Mouse (Mus musculus) heart, embryonic 10.5 days (tissue): Measurements from ENCODE around the gene Cel. TPM values are rescaled to one million over a fixed set of nuclear protein-coding genes. Genes with fewer than 3 reads are reported as not detected.

Source experiments
- DNase-seq: peaks from one replicate; pipeline ENCODE4 v3.0.0-alpha.2; 2017; ENCODE audit warnings: low spot score
- H3K27ac ChIP-seq: fragments of 300-500 bp; sonication (generic); 2 replicates; pipeline ENCODE4 v1.5.1; 2016; ENCODE audit warnings: mild to moderate bottlenecking
- H3K27me3 ChIP-seq: fragments of 300-500 bp; sonication (generic); 2 replicates; pipeline ENCODE4 v1.6.1; 2016; ENCODE audit warnings: mild to moderate bottlenecking; ENCODE audit not compliant: poor library complexity, insufficient read depth, severe bottlenecking
- H3K36me3 ChIP-seq: fragments of 300-500 bp; sonication (generic); 2 replicates; pipeline ENCODE4 v1.6.1; 2016; ENCODE audit warnings: mild to moderate bottlenecking, moderate library complexity
- H3K4me1 ChIP-seq: fragments of 300-500 bp; sonication (generic); 2 replicates; pipeline ENCODE4 v1.6.1; 2016; ENCODE audit warnings: mild to moderate bottlenecking
- H3K4me3 ChIP-seq: fragments of 300-500 bp; sonication (generic); 2 replicates; pipeline ENCODE4 v1.5.1; 2016; ENCODE audit warnings: mild to moderate bottlenecking, moderate library complexity
- H3K9me3 ChIP-seq: fragments of 300-500 bp; sonication (generic); 2 replicates; pipeline ENCODE4 v1.6.1; 2016; ENCODE audit warnings: mild to moderate bottlenecking, moderate library complexity
- WGBS: fragments of 180-500 bp; shearing (Covaris S2); methylation state at CpG from one replicate; pipeline ENCODE4 v1.1.7; 2016; 5-methylcytosine and 5-hydroxymethylcytosine counted together
- polyA plus RNA-seq: library from polyadenylated mRNA; unstranded; fragments of >200 nt; fragmentation: Nextera tagmentation; extraction: Ambion mirVana; gene quantifications from 2 replicates; pipeline ENCODE4 v1.2.1, GENCODE M21; 2016

The Cel gene
- polyA plus RNA-seq, result not detected in 2 replicates

DNA sequence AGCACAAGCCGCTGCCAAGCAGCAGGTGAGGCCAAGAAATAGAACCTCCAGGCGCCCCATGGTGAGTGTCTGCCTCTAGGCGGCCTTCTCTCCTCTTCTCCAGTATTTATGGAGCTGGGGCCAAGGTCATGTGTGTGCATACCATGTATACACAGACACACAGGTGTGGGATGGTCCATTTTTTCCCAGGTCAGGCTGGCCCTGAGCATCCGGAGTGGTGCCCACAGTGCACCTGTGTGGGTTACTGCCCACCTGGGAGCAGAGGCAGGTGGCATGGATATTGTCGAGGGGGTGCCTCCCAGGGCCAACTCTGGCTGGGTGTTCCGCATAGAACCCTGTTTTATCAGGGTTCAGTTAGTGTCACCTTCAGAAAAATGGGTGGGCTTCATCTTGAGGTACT is at the start of gene Cel:
Gene Cel (minus strand): TSS at position 101 of the 400 bp plus-strand sequence.
- Histone ChIP-seq H3K4me1 (no peaks in the 10 kb centered on the region), H3K36me3 (peaks cover 34% of the 10 kb centered on the region), H3K27me3 (peaks cover 8% of the 10 kb centered on the region; the same call in 1 of the 2 replicates), H3K4me3 (no peak within 1 kb of the TSS), H3K9me3 (no peaks in the 10 kb centered on the region), H3K27ac (no peak within 1 kb of the TSS)
- 62% methylated on average over 6 of the region's 6 CpGs for WGBS
- DNase-seq, result no peak

DNA sequence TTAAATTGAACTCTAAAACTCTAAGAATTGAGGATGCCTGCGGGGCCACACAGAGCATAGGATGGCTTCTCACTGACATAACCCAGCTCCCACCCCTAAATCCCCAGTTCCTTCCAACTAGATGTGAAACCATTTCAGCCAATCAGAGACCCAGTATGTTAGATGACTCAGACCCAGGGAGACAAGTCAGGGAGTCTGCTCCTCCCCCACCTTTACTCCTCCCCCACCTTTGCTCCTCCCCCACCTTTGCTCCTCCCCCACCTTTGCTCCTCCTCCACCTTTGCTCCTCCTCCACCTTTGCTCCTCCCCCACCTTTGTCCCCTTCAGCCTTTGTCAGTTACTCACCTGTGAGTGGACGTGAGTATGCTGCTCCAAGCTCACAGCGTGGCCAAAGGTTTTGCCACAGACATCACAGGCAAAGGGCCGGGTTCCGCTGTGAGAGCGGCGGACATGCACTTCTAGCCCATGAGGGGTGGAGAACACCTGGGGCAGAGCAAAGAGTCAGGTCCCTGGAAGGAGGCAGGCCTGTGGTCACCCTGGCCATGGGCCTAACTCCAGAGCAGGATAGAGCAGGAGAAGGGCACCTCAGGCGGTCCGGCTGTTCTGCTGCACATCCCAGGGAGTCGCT is 49.3 kb upstream of the Cel start:
- Histone ChIP-seq H3K4me1 (peaks cover 35% of the 10 kb centered on the region), H3K9me3 (no peaks in the 10 kb centered on the region), H3K27ac (no peak overlapping the region), H3K27me3 (peaks cover 13% of the 10 kb centered on the region; the same call in 1 of the 2 replicates), H3K4me3 (no peak overlapping the region), H3K36me3 (no peaks in the 10 kb centered on the region)
- 64% methylated on average over 10 of the region's 10 CpGs for WGBS
- DNase-seq, result no peak

DNA sequence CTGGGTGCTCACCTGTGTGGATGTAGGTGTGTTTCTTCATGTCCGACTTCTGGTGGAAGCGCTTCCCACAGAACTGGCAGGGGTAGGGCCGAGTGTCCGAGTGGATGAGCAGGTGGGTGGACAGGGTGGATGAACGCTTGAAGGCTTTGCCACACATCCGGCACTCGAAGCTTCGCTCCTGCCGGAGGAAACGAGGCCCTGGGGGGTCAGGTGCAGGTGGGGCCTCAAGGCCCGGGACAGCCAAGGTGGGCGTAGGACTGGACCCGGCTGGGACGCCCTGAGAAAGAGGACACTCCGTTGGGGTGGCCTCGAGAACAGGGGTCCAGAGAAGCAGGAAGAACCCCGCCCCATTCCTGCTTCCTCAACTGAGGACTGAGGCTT is 48.2 kb upstream of the Cel start:
- 84% methylated on average over 17 of the region's 17 CpGs for WGBS
- peaks cover 13% of the 10 kb centered on the region; the same call in 1 of the 2 replicates for H3K27me3 ChIP-seq
- no peak for DNase-seq
- H3K4me1 ChIP-seq, result peaks cover 29% of the 10 kb centered on the region
- H3K27ac ChIP-seq, result no peak overlapping the region; the same call in 1 of the 2 replicates
- no peak overlapping the region for H3K4me3 ChIP-seq
- no peaks in the 10 kb centered on the region for H3K9me3 ChIP-seq
- no peaks in the 10 kb centered on the region for H3K36me3 ChIP-seq

- peaks cover 13% of the 10 kb centered on the region; the same call in 1 of the 2 replicates for H3K27me3 ChIP-seq
- no peak for DNase-seq
- H3K27ac ChIP-seq, result no peak overlapping the region; the same call in 1 of the 2 replicates
- no peaks in the 10 kb centered on the region for H3K36me3 ChIP-seq
- no peak overlapping the region for H3K4me3 ChIP-seq
- WGBS, result 84% methylated on average over 12 of the region's 12 CpGs
- H3K9me3 ChIP-seq, result no peaks in the 10 kb centered on the region
- H3K4me1 ChIP-seq, result peaks cover 28% of the 10 kb centered on the region
Observed at GRCm38 (mm10) chr2:28610716-28611406, 47.7 kb upstream of the Cel start.

DNA sequence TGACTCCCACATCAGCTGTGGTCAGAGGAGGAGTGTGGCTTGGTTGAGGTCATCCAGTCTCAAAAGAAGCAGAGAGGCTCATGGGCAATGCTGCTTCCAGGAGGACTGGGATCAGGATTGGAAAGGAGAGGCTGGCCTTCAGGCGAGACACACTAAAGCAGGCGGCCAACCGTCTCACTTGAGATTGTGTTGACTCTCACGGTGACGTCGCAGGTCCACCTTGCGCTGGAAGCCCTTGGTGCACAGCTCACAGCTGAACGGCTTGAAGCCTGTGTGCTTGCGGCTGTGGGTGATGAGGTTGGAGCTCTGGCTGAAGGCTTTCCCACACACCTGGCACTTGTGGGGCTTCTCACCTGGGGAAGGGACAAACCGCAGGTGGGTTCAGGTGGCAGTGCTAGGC is 46.6 kb upstream of the Cel start:
- Histone ChIP-seq H3K9me3 (no peaks in the 10 kb centered on the region), H3K27ac (0 out of 2 replicates have a peak overlapping the region, but pooled peaks have one; percentile 16), H3K4me1 (peaks cover 28% of the 10 kb centered on the region), H3K4me3 (no peak overlapping the region), H3K36me3 (no peaks in the 10 kb centered on the region), H3K27me3 (0 out of 2 replicates have a peak, but pooled peaks cover 6% of the 10 kb centered on the region)
- DNase-seq, result no peak
- 81% methylated on average over 10 of the region's 10 CpGs for WGBS

DNA sequence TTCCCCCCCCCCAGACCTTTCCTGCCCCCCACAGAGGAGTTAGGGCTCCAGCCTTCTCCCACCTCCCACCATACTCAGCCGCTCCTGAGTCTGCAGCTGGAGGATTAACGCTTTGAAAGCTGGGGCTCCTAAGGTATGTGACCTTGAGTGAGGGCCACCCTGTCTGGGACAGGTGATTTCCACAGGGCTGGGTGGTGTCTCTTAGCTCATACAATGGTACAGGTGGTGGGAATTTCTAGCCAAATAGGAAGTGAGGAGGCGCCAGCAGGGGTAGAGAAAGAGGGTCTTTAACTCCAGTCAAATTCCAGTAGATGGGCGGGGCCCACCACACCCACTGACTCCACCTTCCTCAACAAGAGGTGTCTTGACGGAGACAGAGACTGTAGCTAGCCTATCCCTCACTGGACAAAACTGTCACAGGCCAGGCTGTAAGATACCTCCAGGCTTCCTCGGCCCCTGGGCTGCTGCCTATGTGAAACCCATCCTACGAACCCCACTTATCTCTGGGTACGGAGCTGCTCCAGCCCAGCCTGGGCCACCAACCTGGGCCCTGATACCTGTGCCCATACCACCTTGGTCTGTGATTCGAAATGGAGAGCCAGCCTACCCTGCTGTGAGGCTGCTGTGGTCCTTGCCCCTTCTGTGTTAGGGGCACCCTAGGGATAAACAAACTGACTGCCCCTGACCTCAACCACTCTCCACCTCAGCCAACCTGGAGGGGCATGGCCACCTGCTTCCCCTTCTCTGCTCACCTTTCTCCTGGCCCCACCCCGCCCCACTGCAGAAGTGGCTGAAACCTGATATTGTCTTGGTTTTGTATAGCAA is 44.4 kb upstream of the Cel start:
- Histone ChIP-seq H3K4me1 (peaks cover 30% of the 10 kb centered on the region), H3K27ac (no peak overlapping the region), H3K27me3 (0 out of 2 replicates have a peak, but pooled peaks cover 2% of the 10 kb centered on the region), H3K9me3 (no peaks in the 10 kb centered on the region), H3K4me3 (no peak overlapping the region), H3K36me3 (no peaks in the 10 kb centered on the region)
- no peak for DNase-seq
- 43% methylated on average over 10 of the region's 10 CpGs for WGBS

- Histone ChIP-seq H3K36me3 (no peaks in the 10 kb centered on the region), H3K4me1 (peaks cover 38% of the 10 kb centered on the region), H3K27ac (peak overlapping the region; percentile 3; the same call in 1 of the 2 replicates), H3K9me3 (no peaks in the 10 kb centered on the region), H3K27me3 (no peaks in the 10 kb centered on the region), H3K4me3 (no peak overlapping the region)
- DNase-seq, result no peak
- WGBS, result 62% methylated on average over 8 of the region's 8 CpGs
Observed at GRCm38 (mm10) chr2:28606601-28607340, 43.6 kb upstream of the Cel start.

GRCm38 (mm10) chr2:28605789-28606541 is 42.8 kb upstream of the Cel start:
- Histone ChIP-seq H3K27ac (peak overlapping the region; percentile 3; the same call in 1 of the 2 replicates), H3K4me1 (peaks cover 37% of the 10 kb centered on the region), H3K36me3 (no peaks in the 10 kb centered on the region), H3K4me3 (no peak overlapping the region), H3K27me3 (no peaks in the 10 kb centered on the region), H3K9me3 (no peaks in the 10 kb centered on the region)
- 80% methylated on average over 14 of the region's 14 CpGs for WGBS
- DNase-seq, result no peak

GRCm38 (mm10) chr2:28603542-28603941 is 40.3 kb upstream of the Cel start:
- no peak for DNase-seq
- Histone ChIP-seq H3K36me3 (no peaks in the 10 kb centered on the region), H3K9me3 (no peaks in the 10 kb centered on the region), H3K4me3 (no peak overlapping the region), H3K27ac (no peak overlapping the region), H3K27me3 (no peaks in the 10 kb centered on the region), H3K4me1 (peaks cover 51% of the 10 kb centered on the region)
- 91% methylated on average over 5 of the region's 5 CpGs for WGBS

GRCm38 (mm10) chr2:28601720-28602590 is 38.8 kb upstream of the Cel start:
- Histone ChIP-seq H3K27me3 (no peaks in the 10 kb centered on the region), H3K4me1 (peaks cover 57% of the 10 kb centered on the region), H3K9me3 (no peaks in the 10 kb centered on the region), H3K36me3 (no peaks in the 10 kb centered on the region), H3K4me3 (no peak overlapping the region; the same call in 1 of the 2 replicates), H3K27ac (peak overlapping the region; percentile 78)
- WGBS, result 14% methylated on average over 12 of the region's 12 CpGs
- DNase-seq, result peak; percentile 94

DNA sequence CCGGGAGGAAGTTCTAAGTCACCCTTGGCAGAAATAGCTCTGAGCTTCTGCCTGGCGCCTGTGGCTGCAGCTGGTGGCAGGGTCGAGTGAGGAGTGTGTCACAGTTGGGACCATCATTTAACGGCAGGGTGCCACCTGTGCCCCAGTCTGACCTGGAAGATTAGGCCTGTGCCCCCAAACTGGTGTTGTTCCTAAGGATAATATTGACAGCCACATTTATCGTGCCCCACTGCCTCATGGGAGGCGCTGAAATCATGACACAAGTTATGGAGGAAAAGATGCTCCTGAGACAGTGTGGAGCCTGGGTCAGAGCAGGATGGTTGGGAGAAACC is 36.3 kb upstream of the Cel start:
- H3K27me3 ChIP-seq, result 0 out of 2 replicates have a peak, but pooled peaks cover 4% of the 10 kb centered on the region
- H3K4me3 ChIP-seq, result no peak overlapping the region
- H3K9me3 ChIP-seq, result no peaks in the 10 kb centered on the region
- H3K4me1 ChIP-seq, result peaks cover 53% of the 10 kb centered on the region
- no peak for DNase-seq
- WGBS, result 53% methylated on average over 6 of the region's 6 CpGs
- no peaks in the 10 kb centered on the region for H3K36me3 ChIP-seq
- peak overlapping the region; percentile 72 for H3K27ac ChIP-seq
